Mouse (Mus musculus) ES-CJ7 (cell line): ENCODE results near the gene Babam2.

Experiments used
- DNase-seq: peaks from one replicate; pipeline ENCODE4 v3.0.0; 2011; ENCODE audit warnings: low read depth, low spot score

The Babam2 gene

GRCm38 (mm10) chr5:32124957-32125356, 427.5 kb downstream of the Babam2 start:
- DNase-seq = no peak

GRCm38 (mm10) chr5:32127226-32127625, 429.7 kb downstream of the Babam2 start:
- DNase-seq = no peak

- no peak for DNase-seq
Observed at GRCm38 (mm10) chr5:32127927-32128326, 430.4 kb downstream of the Babam2 start.

- DNase-seq = peak; percentile 47
Observed at GRCm38 (mm10) chr5:32132971-32133501, 435.6 kb downstream of the Babam2 start.

- peak; percentile 65 for DNase-seq
Observed at GRCm38 (mm10) chr5:32133549-32134004, 436.1 kb downstream of the Babam2 start.

GRCm38 (mm10) chr5:32134051-32134732, 436.7 kb downstream of the Babam2 start:
- peak; percentile 22 for DNase-seq
